Mouse (Mus musculus) hindbrain, embryonic 16.5 days (tissue): ENCODE results near the gene Pik3c2b. TPM values are rescaled to one million over a fixed set of nuclear protein-coding genes. Genes with fewer than 3 reads are reported as not detected.

Experiments used
- ATAC-seq: fragments of 200-750 bp; cut with Nextera tagmentation; 2 replicates; pipeline ENCODE4 v1.8.0; 2017; ENCODE audit warnings: moderate TSS enrichment, moderate library complexity
- H3K27ac ChIP-seq: fragments of 300-500 bp; sonication (generic); 2 replicates; pipeline ENCODE4 v1.5.1; 2014; ENCODE audit warnings: low read depth, mild to moderate bottlenecking, control low read depth, low read length, moderate library complexity
- H3K27me3 ChIP-seq: fragments of 300-500 bp; sonication (generic); replicated peaks from 2 replicates; pipeline ENCODE4 v1.6.1; 2014; ENCODE audit warnings: low read length; ENCODE audit not compliant: control insufficient read depth, insufficient read depth
- H3K36me3 ChIP-seq: fragments of 300-500 bp; sonication (generic); 2 replicates; pipeline ENCODE4 v1.6.1; 2014; ENCODE audit warnings: mild to moderate bottlenecking, low read length, moderate library complexity, mixed read lengths; ENCODE audit not compliant: control insufficient read depth, insufficient read depth
- H3K4me1 ChIP-seq: fragments of 300-500 bp; sonication (generic); 2 replicates; pipeline ENCODE4 v1.6.1; 2014; ENCODE audit warnings: low read depth, low read length; ENCODE audit not compliant: control insufficient read depth, insufficient read depth
- H3K4me2 ChIP-seq: fragments of 300-500 bp; sonication (generic); 2 replicates; pipeline ENCODE4 v1.6.1; 2014; ENCODE audit warnings: mild to moderate bottlenecking, low read length, control low read depth, moderate library complexity
- H3K4me3 ChIP-seq: fragments of 300-500 bp; sonication (generic); 2 replicates; pipeline ENCODE4 v1.5.1; 2014; ENCODE audit warnings: mild to moderate bottlenecking, low read length, control low read depth, moderate library complexity
- H3K9ac ChIP-seq: fragments of 300-500 bp; sonication (generic); 2 replicates; pipeline ENCODE4 v1.6.1; 2014; ENCODE audit warnings: low read depth, mild to moderate bottlenecking, control low read depth, low read length, moderate library complexity
- H3K9me3 ChIP-seq: fragments of 300-500 bp; sonication (generic); 2 replicates; pipeline ENCODE4 v1.6.1; 2014; ENCODE audit warnings: mild to moderate bottlenecking, low read length, moderate library complexity; ENCODE audit not compliant: control insufficient read depth
- WGBS: fragments of 180-500 bp; shearing (Covaris S2); extraction: QIAGEN DNeasy Blood & Tissue Kit; methylation state at CpG from one replicate; pipeline ENCODE4 v1.1.7; 2014; 5-methylcytosine and 5-hydroxymethylcytosine counted together
- polyA plus RNA-seq: library from polyadenylated mRNA; unstranded; fragments of >200 nt; fragmentation: Nextera tagmentation; extraction: Ambion mirVana; gene quantifications from 2 replicates; pipeline ENCODE4 v1.2.1, GENCODE M21; 2015

Pik3c2b gene
- polyA plus RNA-seq, 1 experiment from 2014 or later, result 10.3 TPM

GRCm38 (mm10) chr1:133147324-133147723 lies 101.9 kb downstream of the Pik3c2b start:
- 87% methylated on average over 5 of the region's 5 CpGs for WGBS
- no peak overlapping the region for H3K4me2 ChIP-seq

GRCm38 (mm10) chr1:133148122-133148521 lies 102.7 kb downstream of the Pik3c2b start:
- Histone ChIP-seq H3K27ac (no peak overlapping the region), H3K4me1 (no peaks in the 10 kb centered on the region), H3K27me3 (no peaks in the 10 kb centered on the region), H3K36me3 (no peaks in the 10 kb centered on the region), H3K9me3 (no peaks in the 10 kb centered on the region; the same call in 1 of the 2 replicates), H3K4me2 (no peak overlapping the region), H3K9ac (no peak overlapping the region), H3K4me3 (no peak overlapping the region)
- no peak for ATAC-seq
- 96% methylated on average over 8 of the region's 8 CpGs for WGBS

More at GRCm38 (mm10) chr1:133147324-133147723, 101.9 kb downstream of the Pik3c2b start:
- no peak overlapping the region for H3K27ac ChIP-seq
- H3K27me3 ChIP-seq, result no peaks in the 10 kb centered on the region
- no peak overlapping the region for H3K4me3 ChIP-seq
- H3K4me1 ChIP-seq, result no peaks in the 10 kb centered on the region
- H3K9ac ChIP-seq, result no peak overlapping the region
- no peaks in the 10 kb centered on the region; the same call in 1 of the 2 replicates for H3K9me3 ChIP-seq
- H3K36me3 ChIP-seq, result no peaks in the 10 kb centered on the region
- no peak for ATAC-seq

GRCm38 (mm10) chr1:133150556-133150955 lies 105.1 kb downstream of the Pik3c2b start:
- Histone ChIP-seq H3K27me3 (no peaks in the 10 kb centered on the region), H3K4me2 (no peak overlapping the region), H3K36me3 (no peaks in the 10 kb centered on the region), H3K4me3 (no peak overlapping the region), H3K4me1 (no peaks in the 10 kb centered on the region), H3K9me3 (no peaks in the 10 kb centered on the region; the same call in 1 of the 2 replicates), H3K27ac (no peak overlapping the region), H3K9ac (no peak overlapping the region)
- 91% methylated on average over 2 of the region's 2 CpGs for WGBS
- ATAC-seq, result no peak

- Histone ChIP-seq H3K27me3 (no peaks in the 10 kb centered on the region), H3K4me2 (no peak overlapping the region), H3K4me3 (no peak overlapping the region), H3K27ac (no peak overlapping the region), H3K9me3 (no peaks in the 10 kb centered on the region; the same call in 1 of the 2 replicates), H3K4me1 (no peaks in the 10 kb centered on the region), H3K9ac (no peak overlapping the region), H3K36me3 (no peaks in the 10 kb centered on the region)
- WGBS, result 90% methylated on average over 3 of the region's 3 CpGs
- ATAC-seq, result no peak
These were observed 106.7 kb downstream of the Pik3c2b start for GRCm38 (mm10) chr1:133152213-133152612.

- Histone ChIP-seq H3K27ac (no peak overlapping the region), H3K4me3 (no peak overlapping the region), H3K36me3 (no peaks in the 10 kb centered on the region), H3K9me3 (no peaks in the 10 kb centered on the region), H3K27me3 (no peaks in the 10 kb centered on the region), H3K4me2 (no peak overlapping the region), H3K4me1 (peaks cover 5% of the 10 kb centered on the region), H3K9ac (no peak overlapping the region)
- no peak for ATAC-seq
- WGBS, result 88% methylated on average over 6 of the region's 6 CpGs
These were observed 109.8 kb downstream of the Pik3c2b start for GRCm38 (mm10) chr1:133155270-133155669.

Other genes with a start within 250 kb of the Pik3c2b start
- gene Lrrn2, start 165.4 kb upstream of the Pik3c2b start, polyA plus RNA-seq, result 56.5 and 57.7 TPM in 2 replicates
- 30.2 and 30.3 TPM in 2 replicates for gene Mdm4, start 15.1 kb upstream of the Pik3c2b start, polyA plus RNA-seq
- gene Ppp1r15b, start 85.5 kb downstream of the Pik3c2b start, polyA plus RNA-seq, result 22.2 and 29.1 TPM in 2 replicates
- gene Plekha6, start 118.5 kb downstream of the Pik3c2b start, polyA plus RNA-seq, result 15.0 TPM in 2 replicates